Mouse (Mus musculus) gastrocnemius, postnatal 10 days (tissue): ENCODE measurements around the gene Pm20d2. TPM values are rescaled to one million over a fixed set of nuclear protein-coding genes. Genes with fewer than 3 reads are reported as not detected.

Experiments used
- DNase-seq: peaks from one replicate; pipeline ENCODE4 v3.0.0; 2021; ENCODE audit warnings: mixed read lengths
- long read RNA-seq, 2 experiments: library from polyadenylated mRNA; stranded (forward); transcript quantifications; one replicate each; pipeline ENCODE4 v2.0.0; 2021
- total RNA-seq, 2 experiments: library from RNA; stranded (reverse); gene quantifications; 2 replicates each; pipeline ENCODE4 v1.2.3; 2021

Gene Pm20d2
- 10 to 100 TPM; 39.9 to 45.1 TPM for total RNA-seq
- long read RNA-seq, experiment 1, transcript Pm20d2-201 (7 exons, 1,445 nt) = major isoform, 26 of 38 reads
- long read RNA-seq, experiment 1, partial matches to known transcripts = 1 of 38 reads
- long read RNA-seq, experiment 1, other reads (novel, unspliced or antisense) = 11 of 38 reads
- long read RNA-seq, experiment 2, transcript Pm20d2-201 (7 exons, 1,445 nt) = major isoform, 27 of 38 reads
- long read RNA-seq, experiment 2, partial matches to known transcripts = 3 of 38 reads
- long read RNA-seq, experiment 2, other reads (novel, unspliced or antisense) = 8 of 38 reads

DNA sequence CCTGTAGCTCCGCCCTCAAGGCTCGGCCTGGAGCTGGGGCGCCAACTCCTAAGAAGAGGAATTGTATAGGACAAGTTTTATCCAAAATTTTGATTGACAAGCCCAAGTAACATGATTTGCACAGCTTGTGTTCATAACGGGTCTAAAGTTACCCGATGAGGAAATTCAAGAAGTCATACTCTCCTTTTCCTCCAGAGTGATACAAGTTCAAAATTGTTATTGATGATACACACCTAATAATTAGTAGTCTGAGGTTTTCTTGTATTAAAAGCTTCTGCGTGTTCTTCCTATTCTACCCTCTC lies at the start of gene Pm20d2:
Gene Pm20d2 (minus strand): TSS at position 3 of the 302 bp plus-strand sequence.
- no peak for DNase-seq

DNA sequence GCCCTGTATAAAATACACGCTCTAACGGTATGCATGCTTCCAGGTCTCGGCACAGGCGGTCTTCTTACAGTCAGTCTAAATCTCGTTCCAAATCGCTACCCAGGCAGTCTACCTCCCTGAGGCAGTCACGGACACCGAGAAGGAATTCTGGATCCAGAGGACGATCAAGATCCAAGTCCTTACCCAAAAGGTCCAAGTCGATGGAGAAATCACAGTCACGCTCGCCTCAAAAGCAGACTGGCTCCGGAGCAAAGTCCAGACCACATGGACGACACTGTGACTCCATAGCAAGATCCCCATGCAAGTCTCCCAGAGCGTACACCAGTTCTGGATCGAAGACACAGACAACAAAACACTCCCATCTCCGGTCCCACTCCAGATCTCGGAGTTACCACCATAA lies 41.3 kb upstream of the Pm20d2 start:
- DNase-seq = no peak

DNA sequence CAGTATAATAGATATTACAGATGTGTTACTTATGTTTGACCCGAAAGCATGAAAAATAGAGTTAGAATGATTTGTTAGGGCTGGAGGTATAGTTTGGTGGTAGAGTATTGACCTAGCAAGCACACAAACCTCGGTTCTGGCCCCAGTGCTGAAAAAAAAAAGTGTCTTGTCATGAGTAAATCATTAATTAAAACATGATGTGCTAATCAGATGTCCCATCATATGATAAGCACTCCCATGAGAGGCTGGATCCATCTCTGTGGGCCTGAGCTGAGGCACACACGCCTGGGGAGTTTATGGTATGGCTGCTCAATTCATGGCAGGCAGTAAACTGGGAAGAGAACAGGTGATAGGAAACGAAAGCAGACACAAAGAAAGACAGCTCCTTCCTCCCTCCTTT lies 40.1 kb upstream of the Pm20d2 start:
- no peak for DNase-seq

DNA sequence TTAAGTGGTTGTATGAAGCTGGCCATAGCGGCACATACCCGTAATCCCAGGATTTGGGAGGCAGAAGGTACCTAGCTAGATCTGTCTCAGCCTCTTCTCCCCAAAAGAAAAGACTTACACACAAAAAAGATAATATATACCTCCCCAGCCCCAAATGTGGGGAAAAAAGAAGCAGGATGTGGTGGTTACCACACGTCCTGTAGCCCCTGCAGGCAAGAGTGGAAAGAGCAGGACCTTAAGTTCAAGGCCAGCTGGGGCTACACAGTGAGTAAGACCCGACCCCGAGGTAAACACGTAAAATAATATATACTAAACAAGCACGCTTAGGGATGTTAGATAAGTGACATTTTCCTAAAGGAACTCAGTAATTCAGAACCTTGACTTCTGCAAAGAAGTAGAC lies 37.6 kb upstream of the Pm20d2 start:
- no peak for DNase-seq

DNA sequence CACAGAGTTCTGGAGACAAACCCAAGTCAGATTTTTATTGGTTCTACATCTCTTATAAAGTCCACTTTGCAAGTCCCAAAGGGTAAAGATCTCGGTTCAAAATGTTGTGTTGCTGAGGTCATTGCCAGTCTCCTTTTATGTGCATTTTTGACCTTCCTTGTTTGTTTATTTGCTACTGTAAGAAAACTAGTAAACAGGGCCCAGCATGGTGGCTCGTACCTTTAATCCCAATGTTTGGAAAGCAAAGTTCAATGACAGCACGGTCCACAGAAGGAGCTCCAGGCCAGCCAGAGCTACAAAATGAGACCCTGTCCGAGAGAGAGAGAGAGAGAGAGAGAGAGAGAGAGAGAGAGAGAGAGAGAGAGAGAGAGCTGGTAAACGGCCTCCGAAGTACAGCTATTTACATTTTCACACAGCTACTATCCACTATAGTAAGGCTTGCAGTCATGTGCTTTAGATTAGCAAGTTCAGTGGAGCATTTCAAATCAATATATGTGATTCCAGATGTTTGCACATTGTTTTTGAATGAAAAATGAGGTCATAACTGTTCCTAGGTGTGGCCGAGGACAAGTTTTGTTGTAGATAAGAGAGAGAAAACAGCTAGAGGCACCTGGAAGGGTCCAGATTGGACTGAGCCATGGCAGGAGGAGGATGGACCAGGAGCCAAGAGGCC lies 34.6 kb upstream of the Pm20d2 start:
- no peak for DNase-seq

DNA sequence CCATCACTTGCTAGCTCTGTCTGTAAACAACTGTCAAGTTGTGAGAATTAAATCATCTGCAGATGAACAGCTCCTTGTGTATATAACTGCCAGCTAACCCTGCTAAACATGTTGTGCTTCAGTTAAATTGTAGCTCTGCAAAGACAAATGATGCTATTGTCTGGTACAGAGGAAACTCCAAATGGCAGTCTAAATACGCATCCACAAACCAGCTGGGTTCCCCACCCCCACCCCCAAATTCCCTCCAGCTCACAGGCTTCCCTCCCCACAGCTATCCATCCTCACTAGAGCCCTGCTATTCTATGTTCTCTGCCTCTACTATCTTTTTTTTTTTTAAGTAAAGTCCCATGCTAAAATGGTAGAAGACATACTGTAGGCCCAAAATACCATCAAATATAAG lies 32.3 kb upstream of the Pm20d2 start:
- DNase-seq = no peak

DNA sequence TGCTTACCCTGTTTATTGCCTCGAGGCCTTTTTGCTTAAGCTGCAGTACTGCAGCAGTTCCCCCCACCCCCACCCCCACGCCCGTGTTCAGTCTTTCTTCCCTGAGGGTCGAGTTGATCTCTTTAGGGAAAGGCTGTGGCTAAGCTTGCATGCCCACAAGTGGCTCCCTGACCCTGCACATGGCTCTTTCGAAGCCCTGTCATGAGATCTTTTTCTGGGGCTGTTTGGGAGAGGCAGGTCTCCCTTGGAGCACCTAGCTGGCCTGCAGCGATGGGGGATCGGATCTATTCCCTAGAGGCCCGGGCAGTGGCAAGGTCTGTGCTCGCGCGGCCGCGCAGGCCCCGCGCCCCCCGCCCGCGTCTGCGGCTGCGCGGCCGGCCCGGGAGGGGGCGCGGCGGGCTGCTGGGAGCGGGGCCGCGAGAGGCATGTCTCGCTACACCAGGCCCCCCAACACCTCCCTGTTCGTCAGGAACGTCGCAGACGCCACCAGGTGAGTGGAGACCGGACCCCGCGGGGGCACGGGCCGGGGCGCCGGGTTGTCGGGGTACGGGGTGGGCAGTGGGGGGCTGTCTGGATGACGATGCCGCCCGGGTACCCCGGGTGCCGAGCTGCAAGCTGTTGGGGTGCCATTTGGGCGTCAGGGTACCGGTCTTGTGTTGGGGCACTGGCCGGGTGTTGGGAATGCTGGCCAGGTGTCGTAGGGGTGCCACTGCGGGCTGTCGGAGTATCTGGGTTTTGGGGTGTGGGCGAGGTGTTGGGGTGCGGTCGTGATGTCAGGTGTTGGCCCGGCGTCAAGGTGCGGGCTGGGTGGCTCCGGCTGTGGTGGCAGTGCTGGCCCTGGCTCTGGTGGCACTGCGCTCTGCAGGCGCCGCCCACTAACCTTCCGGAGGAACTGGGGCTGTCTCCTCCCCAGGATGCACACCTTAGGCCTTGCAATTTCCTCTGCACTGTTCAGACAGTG lies 19.6 kb upstream of the Pm20d2 start, which contains the start of gene Srsf12:
Gene Srsf12 (plus strand): TSS at position 111 of the 961 bp plus-strand sequence.
- peak; percentile 21 for DNase-seq

DNA sequence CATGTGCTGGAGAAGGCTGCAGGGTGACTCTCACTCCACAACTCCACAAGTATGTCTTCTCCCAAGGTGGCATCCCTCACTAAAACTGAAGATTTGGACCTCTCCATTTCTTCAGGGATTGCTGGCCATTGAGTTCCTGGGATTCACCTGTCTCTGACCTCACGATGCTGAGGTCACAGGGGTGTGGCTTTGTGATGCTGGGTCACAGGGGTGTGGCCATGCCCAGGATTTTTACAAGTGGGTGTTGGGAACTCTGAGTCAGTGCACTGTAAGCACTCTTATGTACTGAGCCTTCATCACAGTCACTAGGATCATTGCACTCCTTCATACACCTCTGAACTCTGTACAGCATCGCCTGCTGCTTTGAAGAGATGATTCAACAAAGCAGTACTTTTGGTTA lies 18.0 kb upstream of the Pm20d2 start:
- DNase-seq = no peak

DNA sequence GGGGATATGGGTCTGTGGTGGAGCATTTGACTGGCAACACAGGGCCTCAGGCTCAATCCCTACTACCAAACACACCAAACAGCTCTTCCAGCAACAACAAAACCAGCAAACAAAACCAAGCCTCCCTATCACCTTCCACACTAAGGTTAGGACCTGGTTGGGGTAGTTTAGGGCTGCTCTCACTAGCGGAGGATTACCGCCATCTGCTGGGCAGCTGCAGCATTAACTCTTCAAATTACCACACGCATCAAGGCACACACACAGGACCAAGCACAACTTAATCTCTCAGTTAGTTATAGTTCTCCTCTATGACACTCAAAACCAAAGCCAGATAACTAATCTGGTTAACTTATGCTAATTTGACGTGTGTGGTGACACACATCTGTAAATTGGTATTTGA lies 15.1 kb upstream of the Pm20d2 start:
- peak; percentile 60 for DNase-seq

DNA sequence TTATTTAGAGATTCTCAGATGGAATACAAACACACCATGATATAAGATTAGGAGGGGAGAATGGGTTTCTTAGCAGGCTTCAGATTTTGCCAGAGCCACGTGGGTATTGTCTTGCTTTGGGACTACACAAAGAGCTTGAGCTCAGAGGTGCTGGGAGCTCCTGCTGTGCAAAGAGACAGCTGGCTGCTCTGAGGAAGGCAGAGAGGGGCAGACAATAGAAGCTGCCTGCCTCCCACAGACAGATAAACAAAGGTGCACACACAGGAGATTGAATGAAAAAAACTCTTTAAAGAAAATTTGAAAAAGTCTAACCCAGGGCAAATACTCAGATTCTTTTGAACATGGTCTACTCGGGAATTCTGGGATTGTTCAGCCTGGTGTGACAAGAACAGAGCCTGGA lies 8.6 kb upstream of the Pm20d2 start:
- no peak for DNase-seq

DNA sequence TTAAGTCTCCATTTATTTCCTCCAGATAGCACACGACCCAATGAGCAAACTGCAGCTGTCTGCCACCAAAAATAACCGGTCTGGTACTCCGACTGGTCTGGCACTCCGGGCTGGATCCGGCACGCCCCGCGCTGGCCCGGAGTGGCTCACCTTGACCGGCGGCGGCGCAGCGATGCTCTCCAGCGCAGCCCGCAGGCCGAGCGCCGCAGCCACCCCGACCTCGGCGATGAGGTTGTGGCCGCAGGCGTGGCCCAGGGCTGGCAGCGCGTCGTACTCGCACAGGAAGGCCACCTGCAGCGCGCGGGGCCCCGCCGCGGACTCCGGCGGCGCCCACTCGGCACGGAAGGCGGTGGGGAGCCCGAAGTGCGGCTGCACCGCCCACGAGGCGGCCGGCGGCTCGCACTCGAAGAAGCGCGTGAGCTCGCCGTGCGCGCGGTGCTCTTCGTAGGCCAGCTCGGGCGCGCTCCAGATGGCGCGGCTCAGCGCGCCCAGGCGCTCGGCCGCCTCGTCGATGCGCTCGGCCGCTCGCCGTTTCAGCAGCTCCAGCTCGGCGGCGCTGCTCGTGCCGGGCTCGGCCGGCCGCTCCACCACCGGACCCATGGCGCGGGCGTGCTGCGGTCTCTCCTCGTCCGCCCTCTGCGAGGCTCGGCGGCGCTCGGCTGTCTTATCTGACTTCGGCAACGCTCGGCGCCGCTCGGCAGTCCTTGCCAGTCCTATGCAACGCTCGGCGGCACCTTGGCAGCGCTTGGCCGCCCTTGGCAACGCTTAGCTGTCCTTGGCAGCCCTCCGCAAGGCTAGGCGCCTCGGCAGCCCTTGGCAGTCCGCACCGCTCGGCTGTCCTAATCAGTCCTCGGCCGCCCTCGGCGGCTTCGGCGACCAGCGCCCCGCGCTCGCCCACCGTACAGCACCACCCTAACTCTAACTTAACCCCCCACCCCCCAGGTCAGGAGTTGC lies 479 bp downstream of the Pm20d2 start:
- DNase-seq = peak; percentile 92

DNA sequence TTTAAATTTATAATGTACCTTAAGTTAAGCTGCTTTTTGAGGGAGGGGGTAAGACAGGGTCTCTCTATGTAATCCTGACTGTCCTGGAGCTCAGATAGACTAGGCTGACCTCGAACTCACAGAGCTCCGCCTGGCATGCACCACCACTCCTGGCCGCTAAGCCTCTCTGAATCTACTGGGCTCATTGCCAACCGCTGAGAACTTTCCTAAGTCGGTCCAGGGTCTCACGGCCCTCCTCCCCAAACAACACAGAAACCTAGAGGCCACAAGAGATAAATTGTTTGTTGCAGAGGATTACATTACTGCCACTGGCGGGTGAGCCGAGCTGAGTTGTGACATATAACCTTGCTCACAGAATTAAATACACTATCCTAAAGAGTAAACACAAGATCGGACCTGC lies 1.4 kb downstream of the Pm20d2 start:
- peak; percentile 42 for DNase-seq

DNA sequence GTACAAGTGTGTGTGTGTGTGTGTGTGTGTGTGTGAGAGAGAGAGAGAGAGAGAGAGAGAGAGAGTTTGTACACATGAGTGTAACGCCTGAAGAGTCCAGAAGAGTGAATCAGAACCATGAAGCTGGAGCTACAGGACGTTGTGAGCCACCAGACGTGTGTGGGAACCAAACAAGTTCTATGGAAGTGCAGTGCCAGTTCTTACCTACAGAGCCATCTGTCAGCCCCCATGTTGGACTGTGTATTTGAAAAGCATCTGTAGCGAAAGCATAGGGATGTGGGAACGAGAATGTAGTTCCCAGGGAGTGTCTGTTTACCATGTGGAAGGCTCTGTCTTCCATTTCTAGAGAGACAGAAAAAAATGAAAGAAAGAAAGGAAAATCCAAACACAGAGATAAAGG lies 6.1 kb downstream of the Pm20d2 start:
- no peak for DNase-seq

DNA sequence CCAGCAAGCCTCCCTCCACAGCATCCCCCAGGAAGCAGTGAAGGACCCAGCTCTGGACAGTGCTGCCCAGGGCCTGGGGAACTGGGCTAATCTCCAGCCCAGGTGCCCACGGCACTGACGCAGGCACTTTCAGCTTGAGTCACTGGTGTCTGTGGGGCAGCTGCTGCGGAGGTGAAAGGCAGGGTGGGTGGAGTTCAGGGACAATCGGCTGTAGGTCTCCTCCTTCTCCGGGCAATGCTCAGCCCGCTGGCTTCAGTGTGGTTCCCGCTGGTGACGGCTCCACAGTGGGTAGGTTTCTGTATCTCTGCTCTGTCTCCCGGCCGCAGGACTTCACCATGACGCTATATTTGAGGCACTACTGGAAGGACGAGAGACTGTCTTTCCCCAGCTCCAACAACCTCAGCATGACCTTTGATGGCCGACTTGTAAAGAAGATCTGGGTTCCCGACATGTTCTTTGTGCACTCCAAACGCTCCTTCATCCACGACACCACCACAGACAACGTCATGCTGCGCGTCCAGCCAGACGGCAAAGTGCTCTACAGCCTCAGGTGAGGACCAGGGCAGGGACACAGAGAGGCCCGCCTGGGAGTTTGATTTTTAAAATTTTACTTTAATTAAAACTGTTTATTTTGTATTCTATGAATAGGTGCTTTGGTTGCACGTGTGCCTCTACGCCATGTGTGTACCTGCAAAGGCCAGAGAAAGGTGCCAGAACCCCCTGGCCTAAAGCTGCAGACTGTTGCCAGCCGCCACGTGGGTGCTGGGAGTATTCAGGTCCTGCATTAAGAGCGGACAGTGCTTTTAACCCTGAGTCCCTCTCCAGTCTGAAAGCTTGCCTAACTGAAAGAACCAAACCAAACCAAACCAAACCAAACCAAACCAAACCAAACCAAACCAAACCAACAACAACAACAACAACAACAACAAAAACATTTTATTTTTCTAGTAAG lies 37.2 kb downstream of the Pm20d2 start:
- DNase-seq = no peak

DNA sequence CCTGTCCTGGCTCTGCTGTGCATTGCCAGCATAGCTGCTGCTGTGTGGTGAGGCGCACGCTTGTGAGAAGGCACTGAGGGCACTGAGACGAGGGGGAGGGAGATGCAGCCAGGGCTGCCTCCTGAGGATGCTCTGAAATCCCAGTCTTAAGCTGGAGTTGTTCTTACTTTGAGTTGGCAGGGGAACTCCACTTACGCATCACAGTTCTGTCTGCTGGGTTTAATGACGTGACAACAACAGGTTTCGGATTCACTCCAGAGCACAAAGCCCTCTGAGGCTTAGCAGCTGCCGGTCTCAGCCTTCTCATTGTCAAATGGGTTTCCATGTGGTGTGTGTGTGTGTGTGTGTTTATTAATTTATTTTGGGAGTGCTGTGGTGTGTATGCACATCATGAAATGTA lies 40.4 kb downstream of the Pm20d2 start:
- DNase-seq = no peak

DNA sequence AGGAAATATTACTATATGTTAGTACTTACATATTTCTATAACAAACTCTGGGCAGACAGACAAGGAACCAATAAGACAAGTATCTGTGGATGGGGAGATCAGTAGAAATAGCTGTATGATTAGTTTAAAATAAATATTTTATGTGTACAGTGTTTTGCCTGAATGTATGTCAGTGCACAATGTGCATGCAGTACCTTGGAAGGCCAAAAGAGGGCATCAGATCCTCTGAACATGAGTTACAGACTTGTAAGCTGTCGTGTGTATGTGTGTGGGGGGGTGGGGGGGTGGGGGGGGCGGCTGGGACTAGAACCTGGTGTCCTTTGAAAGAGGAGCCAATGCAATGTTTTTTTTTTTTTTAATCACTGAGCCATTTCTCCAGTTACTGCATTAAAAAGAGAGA lies 41.7 kb downstream of the Pm20d2 start:
- peak; percentile 61 for DNase-seq

DNA sequence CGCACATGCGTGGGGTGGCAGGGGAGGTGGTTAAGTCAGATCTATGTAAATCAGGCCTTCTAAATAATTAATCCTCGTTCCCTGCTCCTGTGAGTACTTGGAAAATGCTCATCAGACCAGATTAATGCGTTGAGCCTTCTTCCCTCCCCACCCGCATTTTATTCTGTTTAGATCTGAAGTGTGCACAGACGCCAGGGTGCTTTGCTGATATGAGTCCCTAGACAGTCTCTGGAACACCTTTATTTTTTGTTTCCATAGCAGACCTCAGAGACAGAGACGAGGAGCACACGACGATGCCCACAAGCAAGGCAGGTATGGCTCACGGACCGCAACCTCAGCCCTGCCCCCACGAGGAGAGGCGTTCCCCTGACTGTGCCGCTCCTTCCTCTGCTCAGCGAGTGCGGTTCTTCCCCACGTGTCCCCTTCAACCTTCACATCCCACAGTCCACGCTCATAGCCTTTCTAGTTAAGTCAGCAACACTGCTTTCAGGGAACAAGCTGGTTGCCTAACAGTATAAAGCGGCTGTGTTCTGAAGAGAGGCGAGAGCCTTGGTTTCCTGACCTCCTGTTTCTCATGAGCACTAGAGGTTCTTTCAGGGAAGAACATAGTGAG lies 42.8 kb downstream of the Pm20d2 start:
- no peak for DNase-seq

DNA sequence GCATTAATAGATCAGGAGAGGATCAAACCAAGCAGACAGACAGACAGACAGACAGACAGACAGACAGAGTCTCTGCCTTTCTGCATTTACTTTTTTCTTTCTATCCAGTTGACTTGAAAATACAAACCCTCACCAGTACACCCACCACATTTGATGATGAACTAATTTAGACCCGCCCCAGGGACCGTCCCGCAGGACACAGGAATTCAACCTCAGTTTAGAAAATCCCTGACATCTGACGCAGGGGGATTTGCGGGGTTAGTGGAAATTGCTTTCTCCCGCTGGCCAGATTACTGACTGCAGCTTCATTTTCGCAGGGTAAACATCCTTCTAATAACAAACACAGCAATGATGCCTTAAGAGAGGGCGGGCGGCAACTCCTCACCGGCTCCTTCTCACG lies 57.3 kb downstream of the Pm20d2 start, which contains the start of gene Gabrr1:
Gene Gabrr1 (plus strand): TSS at position 301 of the 400 bp plus-strand sequence.
- no peak for DNase-seq

DNA sequence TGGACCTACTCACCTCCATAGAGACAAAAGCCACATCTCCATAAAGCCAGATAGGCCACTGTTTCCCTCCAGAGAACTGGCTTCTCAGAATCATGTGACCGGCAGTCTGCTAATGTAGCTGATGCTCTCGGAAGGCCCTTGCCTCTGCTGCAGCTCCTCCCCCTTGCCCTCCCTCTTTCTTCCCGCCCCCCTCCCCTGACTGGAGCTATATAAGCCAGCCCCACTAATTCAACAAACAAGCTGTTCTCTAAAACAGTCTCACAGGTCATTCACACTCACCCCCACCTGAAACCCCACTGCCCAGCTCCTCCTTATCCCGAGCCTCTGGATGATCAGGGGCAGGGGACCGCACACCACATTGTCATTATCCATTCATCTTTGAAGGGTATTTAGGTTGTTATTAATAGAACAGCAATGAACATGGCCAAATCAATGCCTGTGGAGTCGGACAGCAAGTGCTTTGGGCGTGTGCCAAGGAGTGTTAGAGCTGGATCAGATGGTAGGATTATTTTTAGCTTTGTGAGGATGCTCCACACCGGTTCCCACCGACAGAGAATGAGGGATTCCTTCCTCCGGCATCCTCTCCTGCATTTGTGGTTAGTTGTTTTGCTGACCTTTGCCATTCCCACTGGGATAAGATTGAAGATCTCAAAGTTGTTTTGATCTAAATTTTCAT lies 64.0 kb downstream of the Pm20d2 start:
- peak; percentile 19 for DNase-seq
